Mouse (Mus musculus) neural tube, embryonic 11.5 days (tissue): ENCODE results near the gene Atg4b. TPM values are rescaled to one million over a fixed set of nuclear protein-coding genes. Genes with fewer than 3 reads are reported as not detected.
"Not testable (repeated sequence)": the region's sequence is repeated elsewhere in the genome, so short reads cannot be mapped to it uniquely, and the experiment has no call there.

ENCODE experiments used
- ATAC-seq: fragments of 200-750 bp; cut with Nextera tagmentation; 2 replicates; pipeline ENCODE4 v1.8.0; 2017; ENCODE audit warnings: moderate number of reproducible peaks, mild to moderate bottlenecking, moderate TSS enrichment, moderate library complexity; ENCODE audit not compliant: insufficient read depth, low FRiP score, low TSS enrichment
- DNase-seq: peaks from one replicate; pipeline ENCODE4 v3.0.0-alpha.2; 2015; ENCODE audit warnings: low spot score
- H3K27ac ChIP-seq: fragments of 300-500 bp; sonication (generic); 2 replicates; pipeline ENCODE4 v1.5.1; 2014; ENCODE audit warnings: low read depth, mild to moderate bottlenecking, low read length
- H3K27me3 ChIP-seq: fragments of 300-500 bp; sonication (generic); 2 replicates; pipeline ENCODE4 v1.6.1; 2014; ENCODE audit warnings: mild to moderate bottlenecking, low read length, mixed read lengths; ENCODE audit not compliant: control insufficient read depth, insufficient read depth
- H3K36me3 ChIP-seq: fragments of 300-500 bp; sonication (generic); 2 replicates; pipeline ENCODE4 v1.6.1; 2014; ENCODE audit warnings: mild to moderate bottlenecking, low read length, moderate library complexity, mixed read lengths; ENCODE audit not compliant: control insufficient read depth, insufficient read depth
- H3K4me1 ChIP-seq: fragments of 300-500 bp; sonication (generic); 2 replicates; pipeline ENCODE4 v1.6.1; 2014; ENCODE audit warnings: low read length, mixed read lengths; ENCODE audit not compliant: control insufficient read depth, insufficient read depth
- H3K4me2 ChIP-seq: fragments of 300-500 bp; sonication (generic); 2 replicates; pipeline ENCODE4 v1.6.1; 2014; ENCODE audit warnings: low read depth, mild to moderate bottlenecking, moderate library complexity
- H3K4me3 ChIP-seq: fragments of 300-500 bp; sonication (generic); 2 replicates; pipeline ENCODE4 v1.5.1; 2014; ENCODE audit warnings: low read depth, low read length
- H3K9ac ChIP-seq: fragments of 300-500 bp; sonication (generic); 2 replicates; pipeline ENCODE4 v1.6.1; 2014; ENCODE audit warnings: mild to moderate bottlenecking, low read length
- H3K9me3 ChIP-seq: fragments of 300-500 bp; sonication (generic); 2 replicates; pipeline ENCODE4 v1.6.1; 2016; ENCODE audit warnings: low read length; ENCODE audit not compliant: control insufficient read depth
- WGBS: fragments of 180-500 bp; shearing (Covaris S2); extraction: QIAGEN DNeasy Blood & Tissue Kit; methylation state at CpG from one replicate; pipeline ENCODE4 v1.1.7; 2014; 5-methylcytosine and 5-hydroxymethylcytosine counted together
- polyA plus RNA-seq: library from polyadenylated mRNA; unstranded; fragments of >200 nt; fragmentation: Nextera tagmentation; extraction: Ambion mirVana; gene quantifications from 2 replicates; pipeline ENCODE4 v1.2.1, GENCODE M21; 2014

Gene Atg4b
- polyA plus RNA-seq, 1 experiment from 2014 or later = 99.4 TPM

DNA sequence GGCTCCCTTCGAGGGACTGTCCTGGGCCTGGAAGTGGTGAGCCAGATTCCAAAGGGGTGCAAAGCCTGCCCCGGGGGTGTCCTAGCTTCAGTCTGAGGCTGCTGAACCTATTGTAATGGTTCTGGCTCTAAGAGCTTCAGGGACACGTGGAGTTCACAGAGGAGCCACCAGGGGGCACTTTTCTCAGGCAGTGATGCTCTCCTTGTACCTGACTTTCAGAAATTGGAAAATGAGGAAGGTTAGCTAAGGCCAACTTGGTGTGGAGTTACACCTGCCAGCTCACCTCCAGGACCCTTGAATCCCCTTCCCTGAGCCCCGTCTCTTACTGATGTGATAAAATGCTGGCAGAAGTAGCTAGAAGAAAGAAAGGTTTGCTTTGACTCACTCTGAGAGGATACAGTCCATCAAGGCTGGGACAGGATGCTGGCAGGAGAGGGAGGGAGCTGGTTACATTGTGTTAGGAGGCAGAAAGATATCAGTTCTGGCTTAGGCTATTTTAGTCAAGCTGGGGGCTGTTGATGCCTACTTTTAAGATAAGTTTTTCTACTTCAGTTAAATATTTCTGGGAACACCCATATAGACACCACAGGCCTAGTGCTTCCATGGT, 81.6 kb downstream of the Atg4b start:
- H3K4me2 ChIP-seq, H3K27ac ChIP-seq, H3K36me3 ChIP-seq, H3K4me3 ChIP-seq, H3K27me3 ChIP-seq, ATAC-seq, H3K9ac ChIP-seq, H3K9me3 ChIP-seq, H3K4me1 ChIP-seq, DNase-seq: not testable (repeated sequence)
- WGBS = 83% methylated on average over 2 of the region's 4 CpGs

DNA sequence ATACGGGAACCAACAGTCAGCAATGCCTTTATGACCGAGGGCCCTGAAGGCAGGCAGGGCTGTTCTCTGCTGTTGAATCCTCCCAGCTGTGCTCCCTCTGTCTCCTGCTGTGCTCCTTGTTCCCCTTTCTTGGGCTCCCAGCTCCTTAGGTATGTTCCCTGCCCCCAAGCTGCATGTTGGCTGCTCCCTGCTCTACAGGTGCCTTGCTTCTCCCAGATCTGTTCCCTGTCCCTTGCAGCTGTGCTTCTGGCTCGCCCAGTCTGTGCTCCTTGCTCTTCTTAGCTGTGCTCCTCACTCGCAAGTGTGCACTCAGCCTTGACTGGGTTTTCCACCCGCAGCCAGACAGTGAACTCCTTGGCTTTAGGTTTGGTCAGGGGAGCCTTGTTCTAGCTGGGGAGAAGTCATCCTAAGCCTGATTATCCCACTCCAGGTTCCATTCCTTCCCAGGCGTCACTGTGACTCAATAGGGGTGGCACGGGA, 83.4 kb downstream of the Atg4b start:
- Histone ChIP-seq H3K4me1 (no peaks in the 10 kb centered on the region), H3K27me3 (no peaks in the 10 kb centered on the region), H3K9ac (no peak overlapping the region), H3K4me3 (no peak overlapping the region), H3K9me3 (no peaks in the 10 kb centered on the region), H3K27ac (no peak overlapping the region), H3K4me2 (no peak overlapping the region), H3K36me3 (no peaks in the 10 kb centered on the region)
- ATAC-seq (no peak), DNase-seq (no peak)
- 92% methylated on average over 7 of the region's 7 CpGs for WGBS

DNA sequence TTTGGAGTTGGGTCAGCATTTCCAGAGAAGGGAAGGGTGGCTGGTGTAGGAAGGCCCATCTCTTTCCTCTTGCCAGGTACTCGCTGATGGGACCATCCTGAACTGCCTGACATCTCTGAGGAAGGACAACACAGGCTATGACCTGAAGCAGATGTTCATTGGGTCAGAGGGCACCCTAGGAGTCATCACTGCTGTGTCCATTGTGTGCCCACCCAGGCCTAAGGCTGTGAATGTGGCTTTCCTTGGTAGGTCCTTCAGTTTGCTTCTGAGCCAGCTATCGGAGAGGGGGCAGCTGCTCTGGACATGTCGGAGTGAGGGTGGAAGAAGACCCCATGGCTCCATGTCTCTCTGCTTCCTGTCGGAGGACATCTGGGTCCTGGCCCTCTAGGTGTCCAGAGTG, 83.9 kb downstream of the Atg4b start:
- H3K4me2 ChIP-seq = no peak overlapping the region
- no peaks in the 10 kb centered on the region for H3K9me3 ChIP-seq
- H3K9ac ChIP-seq = no peak overlapping the region
- no peak overlapping the region for H3K4me3 ChIP-seq
- no peaks in the 10 kb centered on the region for H3K36me3 ChIP-seq
- DNase-seq = no peak
- H3K27ac ChIP-seq = no peak overlapping the region
- 97% methylated on average over 4 of the region's 4 CpGs for WGBS
- no peak for ATAC-seq
- no peaks in the 10 kb centered on the region for H3K4me1 ChIP-seq
- no peaks in the 10 kb centered on the region for H3K27me3 ChIP-seq

DNA sequence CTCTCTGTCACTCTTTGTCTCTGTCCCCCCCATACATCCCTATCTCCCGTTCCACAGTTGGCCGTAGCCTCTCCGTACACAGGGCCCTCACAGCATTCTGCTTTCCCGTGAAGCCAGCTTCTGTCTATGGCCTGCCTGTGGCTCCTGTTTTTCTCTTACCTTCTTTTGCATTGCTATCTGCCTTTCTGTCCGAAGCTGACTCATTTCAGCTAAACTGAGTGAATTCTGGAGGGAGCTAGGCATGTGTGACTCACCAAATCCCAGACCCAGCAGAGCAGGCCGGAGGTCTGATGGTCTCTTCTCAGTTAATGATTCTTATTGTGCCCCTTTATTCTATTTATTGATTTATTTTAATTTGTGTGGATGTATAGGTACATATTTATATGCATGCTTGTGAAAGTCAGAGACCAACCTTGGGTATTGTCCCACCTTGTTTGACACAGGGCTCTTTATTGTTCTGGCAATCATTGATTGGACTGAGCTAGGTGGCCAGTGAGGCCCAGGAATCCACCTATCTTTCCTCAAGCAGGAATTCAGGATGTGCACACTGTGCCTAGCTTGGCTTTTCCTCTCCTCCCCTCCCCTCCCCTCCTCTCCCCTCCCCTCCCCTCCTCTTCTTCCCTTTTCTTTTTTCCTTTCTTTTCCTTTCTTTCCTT, 84.7 kb downstream of the Atg4b start:
- Histone ChIP-seq H3K27me3 (no peaks in the 10 kb centered on the region), H3K36me3 (no peaks in the 10 kb centered on the region), H3K4me2 (no peak overlapping the region), H3K9ac (no peak overlapping the region), H3K4me1 (no peaks in the 10 kb centered on the region), H3K4me3 (no peak overlapping the region), H3K9me3 (no peaks in the 10 kb centered on the region), H3K27ac (no peak overlapping the region)
- no peak for ATAC-seq
- 94% methylated on average over 6 of the region's 6 CpGs for WGBS
- no peak for DNase-seq

DNA sequence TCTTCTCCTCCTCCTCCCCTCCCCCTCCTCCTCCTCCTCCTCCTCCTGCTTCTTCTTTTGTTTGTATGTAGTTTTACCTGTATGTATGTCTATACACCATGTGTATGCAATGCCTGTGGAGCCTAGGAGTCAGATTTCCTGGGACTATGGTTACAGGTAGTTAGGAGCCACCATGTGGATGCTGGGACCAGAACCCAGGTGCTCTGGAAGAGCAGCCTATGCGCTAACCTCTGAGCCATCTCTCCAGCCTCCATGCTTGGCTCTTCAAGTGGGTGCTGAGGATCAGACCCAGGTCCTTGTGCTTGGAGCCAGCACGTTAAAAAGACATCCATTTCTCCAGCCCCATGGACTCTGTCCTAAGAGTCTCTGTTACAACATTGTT, 85.2 kb downstream of the Atg4b start:
- H3K36me3 ChIP-seq = no peaks in the 10 kb centered on the region
- H3K27me3 ChIP-seq = no peaks in the 10 kb centered on the region
- no peak for DNase-seq
- no peaks in the 10 kb centered on the region for H3K4me1 ChIP-seq
- no peak overlapping the region for H3K9ac ChIP-seq
- no peak overlapping the region for H3K4me3 ChIP-seq
- H3K9me3 ChIP-seq = no peaks in the 10 kb centered on the region
- no peak overlapping the region for H3K4me2 ChIP-seq
- 91% methylated on average over 2 of the region's 2 CpGs for WGBS
- no peak overlapping the region for H3K27ac ChIP-seq
- no peak for ATAC-seq

DNA sequence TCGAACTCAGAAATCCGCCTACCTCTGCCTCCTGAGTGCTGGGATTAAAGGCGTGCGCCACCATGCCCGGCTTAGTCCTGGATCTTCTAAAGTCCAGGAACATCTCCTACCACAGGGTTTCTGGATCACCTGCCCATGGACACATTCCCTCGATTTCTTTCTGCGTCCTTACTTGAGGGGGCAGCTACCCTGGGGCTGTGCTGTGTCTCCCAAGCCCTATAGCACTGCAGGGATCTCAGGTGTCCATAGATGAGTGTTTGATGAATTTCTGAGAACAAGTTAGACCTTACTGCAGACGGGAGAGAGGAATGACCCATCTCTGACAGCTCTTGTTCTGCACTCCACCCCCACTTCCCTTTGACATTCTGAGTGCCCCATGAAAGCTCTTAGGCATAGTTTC, 86.0 kb downstream of the Atg4b start:
- no peak overlapping the region for H3K27ac ChIP-seq
- no peaks in the 10 kb centered on the region for H3K27me3 ChIP-seq
- no peaks in the 10 kb centered on the region for H3K9me3 ChIP-seq
- H3K9ac ChIP-seq = no peak overlapping the region
- WGBS = 91% methylated on average over 7 of the region's 8 CpGs
- no peaks in the 10 kb centered on the region for H3K4me1 ChIP-seq
- no peak for ATAC-seq
- no peaks in the 10 kb centered on the region for H3K36me3 ChIP-seq
- H3K4me2 ChIP-seq = no peak overlapping the region
- H3K4me3 ChIP-seq = no peak overlapping the region
- no peak for DNase-seq

DNA sequence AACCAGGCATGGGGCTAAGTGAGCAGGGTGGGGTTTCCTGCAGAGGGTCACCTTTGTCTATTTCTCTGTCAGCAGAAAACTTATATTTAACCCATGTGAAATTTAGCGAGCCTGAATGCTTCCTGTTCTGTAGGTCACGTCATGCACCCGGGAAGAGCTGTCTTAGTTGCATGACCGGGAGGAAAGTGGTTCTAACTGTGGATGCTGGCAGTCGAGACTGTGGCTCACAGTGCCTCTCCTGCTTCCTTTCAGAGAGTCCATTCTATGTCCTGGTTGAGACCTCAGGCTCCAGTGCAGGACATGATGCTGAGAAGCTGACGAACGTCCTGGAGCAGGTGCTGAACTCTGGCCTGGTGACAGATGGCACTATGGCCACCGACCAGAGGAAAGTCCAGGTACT, 87.3 kb downstream of the Atg4b start:
- not testable (repeated sequence) for H3K4me2 ChIP-seq, H3K27me3 ChIP-seq, H3K36me3 ChIP-seq, H3K4me3 ChIP-seq, H3K9me3 ChIP-seq, H3K27ac ChIP-seq, H3K9ac ChIP-seq, ATAC-seq, H3K4me1 ChIP-seq, DNase-seq
- 91% methylated on average over 6 of the region's 8 CpGs for WGBS

Other genes starting within 250 kb of the Atg4b start
- 6.0 TPM in 2 replicates for gene Farp2, start 239.4 kb upstream of the Atg4b start, polyA plus RNA-seq
- gene Stk25, start 92.8 kb upstream of the Atg4b start, polyA plus RNA-seq = 236 and 251 TPM in 2 replicates
- gene Bok, start 65.8 kb upstream of the Atg4b start, polyA plus RNA-seq = 32.2 and 32.3 TPM in 2 replicates
- gene Thap4, start 3.4 kb downstream of the Atg4b start, polyA plus RNA-seq = 38.0 and 42.3 TPM in 2 replicates
- gene Dtymk, start 50.4 kb downstream of the Atg4b start, polyA plus RNA-seq = 199 and 216 TPM in 2 replicates
- gene Ing5, start 52.5 kb downstream of the Atg4b start, polyA plus RNA-seq = 16.1 and 17.1 TPM in 2 replicates
- 11.7 and 13.0 TPM in 2 replicates for gene D2hgdh, start 73.4 kb downstream of the Atg4b start, polyA plus RNA-seq
- 0.11 TPM in 1 of 2 replicates, not detected in the other for gene Gal3st2, start 109.8 kb downstream of the Atg4b start, polyA plus RNA-seq
- not detected in 2 replicates for gene Gal3st2b, start 166.8 kb downstream of the Atg4b start, polyA plus RNA-seq
- gene Gal3st2c, start 239.0 kb downstream of the Atg4b start, polyA plus RNA-seq = not detected in 2 replicates